Mouse (Mus musculus) thymus, adult 18-20 months (tissue): ENCODE data around the gene Limd2.
"Not testable (repeated sequence)": the region's sequence is repeated elsewhere in the genome, so short reads cannot be mapped to it uniquely, and the experiment has no call there.

ENCODE experiments used
- DNase-seq, 2 experiments: peaks; one replicate each; pipeline ENCODE4 v3.0.0; 2022; ENCODE audit warnings: mixed read lengths in 2 of 2

The Limd2 gene

GRCm38 (mm10) chr11:106170807-106171206 is 10.1 kb upstream of the Limd2 start:
- DNase-seq = peak in 1 of 2 experiments; percentile 74

GRCm38 (mm10) chr11:106167435-106167834 is 6.8 kb upstream of the Limd2 start:
- peak in 1 of 2 experiments; percentile 77 for DNase-seq

GRCm38 (mm10) chr11:106164601-106165180 is 4.0 kb upstream of the Limd2 start:
- no peak for DNase-seq

- DNase-seq = no peak
Measured at GRCm38 (mm10) chr11:106163546-106163945, 2.9 kb upstream of the Limd2 start.

- DNase-seq = no peak
Measured at GRCm38 (mm10) chr11:106162237-106162636, 1.6 kb upstream of the Limd2 start.

GRCm38 (mm10) chr11:106159921-106160840 is 479 bp downstream of the Limd2 start:
- DNase-seq = peak; percentile 85 to 87

- peak; percentile 88 to 95 for DNase-seq
Measured at GRCm38 (mm10) chr11:106159216-106159920, 1.3 kb downstream of the Limd2 start.

GRCm38 (mm10) chr11:106158930-106159215 is 1.8 kb downstream of the Limd2 start:
- no peak for DNase-seq

- peak; percentile 55 to 77 for DNase-seq
Measured at GRCm38 (mm10) chr11:106158081-106158929, 2.4 kb downstream of the Limd2 start.

- DNase-seq = no peak
Measured at GRCm38 (mm10) chr11:106157154-106157553, 3.5 kb downstream of the Limd2 start.

- DNase-seq = no peak
Measured at GRCm38 (mm10) chr11:106156257-106156656, 4.4 kb downstream of the Limd2 start.

GRCm38 (mm10) chr11:106155761-106156160 is 4.9 kb downstream of the Limd2 start:
- no peak for DNase-seq

- DNase-seq = no peak
Measured at GRCm38 (mm10) chr11:106154770-106155169, 5.9 kb downstream of the Limd2 start.

- no peak for DNase-seq
Measured at GRCm38 (mm10) chr11:106154091-106154490, 6.6 kb downstream of the Limd2 start.

- no peak for DNase-seq
Measured at GRCm38 (mm10) chr11:106152132-106152531, 8.5 kb downstream of the Limd2 start.

- DNase-seq = no peak
Measured at GRCm38 (mm10) chr11:106151219-106151618, 9.4 kb downstream of the Limd2 start.

GRCm38 (mm10) chr11:106134580-106135528 is 25.8 kb downstream of the Limd2 start:
- no peak for DNase-seq

GRCm38 (mm10) chr11:106132516-106132915 is 28.1 kb downstream of the Limd2 start:
- no peak for DNase-seq

GRCm38 (mm10) chr11:106129477-106129876 is 31.2 kb downstream of the Limd2 start:
- no peak for DNase-seq

GRCm38 (mm10) chr11:106126727-106127373 is 33.8 kb downstream of the Limd2 start:
- DNase-seq = not testable (repeated sequence)

GRCm38 (mm10) chr11:106125827-106126226 is 34.8 kb downstream of the Limd2 start:
- no peak for DNase-seq
